19 mouse cellular contexts compared by ENCODE assay signal in the genomic region with DNA sequence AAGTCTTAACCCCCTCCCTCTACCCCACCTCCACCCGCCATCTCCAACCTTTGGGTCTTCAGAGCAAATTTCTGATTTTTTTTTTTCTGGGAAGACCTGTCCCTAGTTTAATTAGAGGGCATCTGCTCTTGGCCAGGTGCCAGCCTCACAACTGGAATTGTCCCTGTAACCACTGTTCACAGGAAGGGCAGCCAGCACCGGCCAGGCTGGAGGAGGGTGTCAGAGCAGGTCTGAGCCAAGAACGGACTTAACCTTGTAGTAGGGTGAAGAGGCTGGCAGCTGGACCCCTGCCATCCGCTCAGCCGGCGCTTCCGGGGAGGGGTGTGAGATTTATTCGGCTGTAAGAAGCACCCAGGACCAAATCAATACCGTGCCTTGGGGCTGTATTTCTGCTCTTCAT. TPM values are rescaled to one million over a fixed set of nuclear protein-coding genes. Genes with fewer than 3 reads are reported as not detected.
DNase-seq lines count a peak whose midpoint lies in the region; ATAC-seq lines count a peak whose summit lies in the region.
"Had no signal": no experiment of that assay in that cellular context is flagged by ENCODE, and none has a peak within 500 bp of the region (broad histone marks: within the 10 kb centered on the region; RNA-seq: fewer than 3 reads in every experiment).

No protein-coding gene starts in this region.

- H3K4me3 ChIP-seq in heart, embryonic 16.5 days (ENCODE audit: low read length), result no peak overlapping the region
- no peak overlapping the region for H3K4me3 ChIP-seq in limb, embryonic 15.5 days
- no peak overlapping the region for H3K4me3 ChIP-seq in forebrain, embryonic 10.5 days
- H3K4me3 ChIP-seq: embryonic facial prominence, embryonic 15.5 days; forebrain, embryonic 12.5 days; neural tube, embryonic 13.5 days had no signal

- peak; percentile 8 for DNase-seq in gastrocnemius, postnatal 10 days
- DNase-seq in gastrocnemius, adult 8-10 months (ENCODE audit: low spot score in 2 of 2), result no peak
- DNase-seq in ovary, postnatal 14 days (ENCODE audit: low spot score), result peak; percentile 6
- no peak for DNase-seq in ovary, postnatal 36 days (ENCODE audit: low spot score)
- DNase-seq in forebrain, embryonic 10.5 days (ENCODE audit: extremely low spot score, low spot score), result no peak
- DNase-seq: cerebellum, adult 11 months; kidney, postnatal 14 days; lung, postnatal 14 days had no signal

- H3K27ac ChIP-seq in heart, embryonic 16.5 days (ENCODE audit: low read length), result peak overlapping the region; percentile 40; the same call in 1 of the 2 replicates
- H3K27ac ChIP-seq in limb, embryonic 15.5 days, result no peak overlapping the region
- no peak overlapping the region for H3K27ac ChIP-seq in forebrain, embryonic 10.5 days
- H3K27ac ChIP-seq: embryonic facial prominence, embryonic 15.5 days; forebrain, embryonic 12.5 days; hindbrain, embryonic 14.5 days; liver, embryonic 14.5 days; neural tube, embryonic 13.5 days had no signal

- 56% methylated on average over 9 of the region's 9 CpGs for WGBS in heart, embryonic 16.5 days
- WGBS in limb, embryonic 15.5 days, result 35% methylated on average over 9 of the region's 9 CpGs
- 89% methylated on average over 9 of the region's 9 CpGs for WGBS in forebrain, embryonic 10.5 days

- H3K4me2 ChIP-seq in heart, embryonic 16.5 days (ENCODE audit: low read depth, low read length), result no peak overlapping the region
- peak overlapping the region; percentile 12; the same call in 1 of the 2 replicates for H3K4me2 ChIP-seq in limb, embryonic 15.5 days
- H3K4me2 ChIP-seq: embryonic facial prominence, embryonic 15.5 days; forebrain, embryonic 12.5 days; hindbrain, embryonic 14.5 days; neural tube, embryonic 13.5 days had no signal

- H3K36me3 ChIP-seq in heart, embryonic 16.5 days (ENCODE audit: control insufficient read depth, insufficient read depth), result no peaks in the 10 kb centered on the region
- H3K36me3 ChIP-seq in limb, embryonic 15.5 days, result no peaks in the 10 kb centered on the region
- H3K36me3 ChIP-seq in forebrain, embryonic 10.5 days (replicated peaks), result no peaks in the 10 kb centered on the region
- H3K36me3 ChIP-seq: embryonic facial prominence, embryonic 15.5 days; forebrain, embryonic 12.5 days; G1E; neural tube, embryonic 13.5 days had no signal

- H3K27me3 ChIP-seq in heart, embryonic 16.5 days (ENCODE audit: control insufficient read depth, insufficient read depth, low read length), result peaks cover 25% of the 10 kb centered on the region
- peaks cover 28% of the 10 kb centered on the region for H3K27me3 ChIP-seq in limb, embryonic 15.5 days
- H3K27me3 ChIP-seq in forebrain, embryonic 10.5 days (ENCODE audit: poor library complexity, severe bottlenecking), result peaks cover 36% of the 10 kb centered on the region

- ATAC-seq in heart, embryonic 16.5 days (replicated peaks; ENCODE audit: extremely low read depth, insufficient read depth, low FRiP score), result peak; percentile 57; the same call in 1 of the 2 replicates
- peak; percentile 32; the same call in 1 of the 2 replicates for ATAC-seq in limb, embryonic 15.5 days (ENCODE audit: insufficient number of reproducible peaks, low FRiP score, low TSS enrichment, low read depth)
- ATAC-seq: intestine, embryonic 16.5 days had no signal

- no peak overlapping the region for H3K9ac ChIP-seq in heart, embryonic 16.5 days (ENCODE audit: low read length)
- no peak overlapping the region for H3K9ac ChIP-seq in limb, embryonic 15.5 days
- H3K9ac ChIP-seq: embryonic facial prominence, embryonic 15.5 days; forebrain, embryonic 12.5 days; hindbrain, embryonic 14.5 days; liver, embryonic 14.5 days; neural tube, embryonic 13.5 days had no signal

- H3K9me3 ChIP-seq in heart, embryonic 16.5 days (replicated peaks; ENCODE audit: control insufficient read depth, low read length), result 0 out of 2 replicates have a peak, but pooled peaks cover 3% of the 10 kb centered on the region
- no peaks in the 10 kb centered on the region for H3K9me3 ChIP-seq in limb, embryonic 15.5 days
- H3K9me3 ChIP-seq in forebrain, embryonic 10.5 days, result 0 out of 2 replicates have a peak, but pooled peaks cover 4% of the 10 kb centered on the region
- H3K9me3 ChIP-seq: embryonic facial prominence, embryonic 15.5 days; forebrain, embryonic 12.5 days; neural tube, embryonic 13.5 days had no signal

- H3K4me1 ChIP-seq in heart, embryonic 16.5 days (ENCODE audit: control insufficient read depth, insufficient read depth, low read length), result peaks cover 12% of the 10 kb centered on the region
- H3K4me1 ChIP-seq in limb, embryonic 15.5 days, result peaks cover 19% of the 10 kb centered on the region
- peaks cover 12% of the 10 kb centered on the region for H3K4me1 ChIP-seq in forebrain, embryonic 10.5 days

RNA-seq across cellular contexts. Expression of a gene that starts 3.0 kb away (rescaled TPM):
- under 1 TPM; 0.84 to 0.85 TPM for total RNA-seq in gastrocnemius, postnatal 10 days (2021)
- under 1 TPM; 0.12 to 0.46 (median 0.28) TPM for total RNA-seq in gastrocnemius, adult 8-10 months (2022)
- 0.40 and 0.77 TPM in 2 replicates for polyA plus RNA-seq in heart, embryonic 16.5 days (2015; fragmentation: Nextera tagmentation; extraction: Ambion mirVana)
- polyA plus RNA-seq in limb, embryonic 15.5 days (2015; fragmentation: Nextera tagmentation; extraction: Ambion mirVana), result 2.7 and 3.3 TPM in 2 replicates
- polyA plus RNA-seq in forebrain, embryonic 10.5 days (2016; fragmentation: Nextera tagmentation; extraction: Ambion mirVana), result 1.1 and 1.2 TPM in 2 replicates
- total RNA-seq: megakaryocyte-erythroid progenitor cell, adult 5-6 weeks; monocyte, adult 5-6 weeks had no signal
- polyA plus RNA-seq: G1E had no signal

Comparison
In these comparisons a context has a peak if more than half of its experiments do, and no peak if none do; other contexts are left out.
1. DNase-seq: peak in gastrocnemius, postnatal 10 days (single experiment) and ovary, postnatal 14 days (single experiment); none in gastrocnemius, adult 8-10 months (0 of 2), ovary, postnatal 36 days (single experiment) and forebrain, embryonic 10.5 days (single experiment).